Mouse (Mus musculus): ENCODE results near the gene Cxcl12. TPM values are rescaled to one million over a fixed set of nuclear protein-coding genes. Genes with fewer than 3 reads are reported as not detected.

The Cxcl12 gene
- polyA plus RNA-seq, 1 experiment from 2014 or later: 87.4 TPM

- no peaks in the 10 kb centered on the region for H3K4me1 ChIP-seq (ENCODE audit: insufficient read depth, low read depth, low read length)
- H3K9me3 ChIP-seq (ENCODE audit: low read length): no peaks in the 10 kb centered on the region
- 74% methylated on average over 7 of the region's 7 CpGs for WGBS
- ATAC-seq: no peak
- TF ChIP-seq CTCF (IDR thresholded peaks at IDR 0.05) (no peak), EP300 (IDR thresholded peaks at IDR 0.05) (no peak)
- no peak for DNase-seq (ENCODE audit: low spot score)
- H3K36me3 ChIP-seq (ENCODE audit: insufficient read depth, low read length): no peaks in the 10 kb centered on the region
- no peak overlapping the region for H3K27ac ChIP-seq (ENCODE audit: low read length)
- H3K27me3 ChIP-seq (replicated peaks; ENCODE audit: insufficient read depth, low read length): no peaks in the 10 kb centered on the region
- H3K4me3 ChIP-seq (ENCODE audit: low read depth, low read length): no peak overlapping the region
- no peak overlapping the region for H3K4me2 ChIP-seq (replicated peaks; ENCODE audit: low read depth, low read length)
- H3K9ac ChIP-seq (replicated peaks; ENCODE audit: low read depth): no peak overlapping the region
Measured at GRCm38 (mm10) chr6:117219911-117220481, 51.7 kb downstream of the Cxcl12 start.

GRCm38 (mm10) chr6:117220831-117221345, 52.6 kb downstream of the Cxcl12 start:
- no peaks in the 10 kb centered on the region for H3K9me3 ChIP-seq (ENCODE audit: low read length)
- ATAC-seq: no peak
- H3K27me3 ChIP-seq (replicated peaks; ENCODE audit: insufficient read depth, low read length): no peaks in the 10 kb centered on the region
- no peaks in the 10 kb centered on the region for H3K4me1 ChIP-seq (ENCODE audit: insufficient read depth, low read depth, low read length)
- no peak for DNase-seq (ENCODE audit: low spot score)
- no peak overlapping the region for H3K9ac ChIP-seq (replicated peaks; ENCODE audit: low read depth)
- WGBS: 51% methylated on average over 11 of the region's 11 CpGs
- no peak overlapping the region for H3K27ac ChIP-seq (ENCODE audit: low read length)
- H3K4me3 ChIP-seq (ENCODE audit: low read depth, low read length): no peak overlapping the region
- TF ChIP-seq CTCF (IDR thresholded peaks at IDR 0.05) (no peak), EP300 (IDR thresholded peaks at IDR 0.05) (no peak)
- no peaks in the 10 kb centered on the region for H3K36me3 ChIP-seq (ENCODE audit: insufficient read depth, low read length)
- no peak overlapping the region for H3K4me2 ChIP-seq (replicated peaks; ENCODE audit: low read depth, low read length)
